Mouse (Mus musculus) forebrain, embryonic 11.5 days (tissue): ENCODE measurements around the gene Zfp36l2. TPM values are rescaled to one million over a fixed set of nuclear protein-coding genes. Genes with fewer than 3 reads are reported as not detected.

Experiments used
- ATAC-seq: fragments of 200-750 bp; cut with Nextera tagmentation; replicated peaks from 2 replicates; pipeline ENCODE4 v1.8.0; 2017; ENCODE audit warnings: moderate TSS enrichment; ENCODE audit not compliant: low FRiP score
- DNase-seq: peaks from one replicate; pipeline ENCODE4 v3.0.0-alpha.2; 2017; ENCODE audit warnings: low spot score
- H3K27ac ChIP-seq: fragments of 300-500 bp; sonication (generic); 2 replicates; pipeline ENCODE4 v1.5.1; 2014; ENCODE audit warnings: low read depth, low read length
- H3K27me3 ChIP-seq: fragments of 300-500 bp; sonication (generic); 2 replicates; pipeline ENCODE4 v1.6.1; 2014; ENCODE audit warnings: mild to moderate bottlenecking, low read length, mixed read lengths; ENCODE audit not compliant: control insufficient read depth, insufficient read depth
- H3K36me3 ChIP-seq: fragments of 300-500 bp; sonication (generic); 2 replicates; pipeline ENCODE4 v1.6.1; 2014; ENCODE audit warnings: mild to moderate bottlenecking, low read length, moderate library complexity, mixed read lengths; ENCODE audit not compliant: control insufficient read depth, insufficient read depth
- H3K4me1 ChIP-seq: fragments of 300-500 bp; sonication (generic); replicated peaks from 2 replicates; pipeline ENCODE4 v1.6.1; 2014; ENCODE audit warnings: low read length, mixed read lengths; ENCODE audit not compliant: control insufficient read depth, insufficient read depth
- H3K4me2 ChIP-seq: fragments of 300-500 bp; sonication (generic); 2 replicates; pipeline ENCODE4 v1.6.1; 2014; ENCODE audit warnings: low read depth, mild to moderate bottlenecking, low read length, moderate library complexity, mixed read lengths; ENCODE audit not compliant: severe bottlenecking
- H3K4me3 ChIP-seq: fragments of 300-500 bp; sonication (generic); 2 replicates; pipeline ENCODE4 v1.5.1; 2014; ENCODE audit warnings: low read depth, low read length
- H3K9ac ChIP-seq: fragments of 300-500 bp; sonication (generic); 2 replicates; pipeline ENCODE4 v1.6.1; 2014; ENCODE audit warnings: low read length
- H3K9me3 ChIP-seq: fragments of 300-500 bp; sonication (generic); 2 replicates; pipeline ENCODE4 v1.6.1; 2016; ENCODE audit warnings: low read length, mixed read lengths; ENCODE audit not compliant: control insufficient read depth
- WGBS: fragments of 180-500 bp; shearing (Covaris S2); extraction: QIAGEN DNeasy Blood & Tissue Kit; methylation state at CpG from one replicate; pipeline ENCODE4 v1.1.7; 2014; 5-methylcytosine and 5-hydroxymethylcytosine counted together
- polyA plus RNA-seq: library from polyadenylated mRNA; unstranded; fragments of >200 nt; fragmentation: Nextera tagmentation; extraction: Ambion mirVana; gene quantifications from 2 replicates; pipeline ENCODE4 v1.2.1, GENCODE M21; 2014

Zfp36l2 gene
- polyA plus RNA-seq, 1 experiment from 2014 or later = 15.3 TPM

DNA sequence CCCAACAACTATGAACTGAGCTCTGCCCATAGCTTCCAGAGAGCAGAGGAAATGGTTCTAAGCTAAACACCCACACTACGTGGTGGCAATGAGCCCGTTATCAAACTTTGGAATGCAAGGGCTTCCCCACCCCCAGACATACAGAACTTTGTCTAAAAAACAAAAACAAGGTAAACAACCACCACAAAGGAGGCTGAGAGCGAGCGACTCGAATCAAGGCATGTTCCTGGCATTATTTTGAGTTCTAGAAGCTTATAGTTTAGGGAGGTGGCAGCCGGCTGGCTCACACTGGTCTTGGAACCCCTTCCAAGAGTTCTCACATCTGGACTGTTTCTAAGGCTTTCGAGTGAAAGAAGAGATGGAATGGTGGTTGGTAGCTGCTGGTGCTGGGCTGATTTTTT lies 2.7 kb downstream of the Zfp36l2 start:
- Histone ChIP-seq H3K36me3 (no peaks in the 10 kb centered on the region), H3K9me3 (no peaks in the 10 kb centered on the region), H3K9ac (peak overlapping the region; percentile 93), H3K4me2 (peak overlapping the region; percentile 83), H3K4me3 (peak overlapping the region; percentile 77), H3K27me3 (0 out of 2 replicates have a peak, but pooled peaks cover 2% of the 10 kb centered on the region), H3K4me1 (peaks cover 28% of the 10 kb centered on the region), H3K27ac (no peak overlapping the region; the same call in none of the 2 replicates)
- ATAC-seq = no peak
- peak; percentile 52 for DNase-seq
- 10% methylated on average over 7 of the region's 7 CpGs for WGBS

DNA sequence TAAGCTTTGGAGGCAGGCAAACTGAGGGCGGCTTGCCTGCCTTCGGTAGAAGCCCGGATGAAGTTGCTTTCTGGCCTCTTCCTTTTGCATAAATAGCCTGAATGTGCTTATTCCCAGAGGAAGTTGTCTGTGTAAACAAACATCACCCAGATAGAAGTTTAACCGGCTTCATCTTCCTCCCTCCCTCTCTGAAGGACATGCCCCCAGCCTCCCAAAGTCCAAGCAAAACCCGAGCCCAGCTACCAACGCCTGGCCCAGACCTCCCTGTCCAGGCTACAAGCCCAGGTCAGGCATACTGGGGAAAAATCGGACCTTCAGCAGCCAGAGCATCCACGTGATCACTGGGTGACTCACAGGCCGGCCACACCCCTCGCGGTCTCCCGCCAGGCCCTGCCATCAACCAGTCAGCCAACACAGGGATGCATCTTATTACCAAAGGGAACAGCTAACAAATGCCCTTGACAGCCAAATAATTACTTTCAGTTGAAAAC lies 4.4 kb downstream of the Zfp36l2 start:
- peaks cover 18% of the 10 kb centered on the region for H3K4me1 ChIP-seq
- peak overlapping the region; percentile 10; the same call in 1 of the 2 replicates for H3K4me3 ChIP-seq
- peak overlapping the region; percentile 20; the same call in 1 of the 2 replicates for H3K9ac ChIP-seq
- H3K27me3 ChIP-seq = no peaks in the 10 kb centered on the region
- ATAC-seq (no peak; the same call in 1 of the 2 replicates), DNase-seq (peak; percentile 87)
- H3K27ac ChIP-seq = peak overlapping the region; percentile 57
- H3K9me3 ChIP-seq = no peaks in the 10 kb centered on the region
- WGBS = 4% methylated on average over 12 of the region's 12 CpGs
- no peaks in the 10 kb centered on the region for H3K36me3 ChIP-seq
- peak overlapping the region; percentile 36 for H3K4me2 ChIP-seq

DNA sequence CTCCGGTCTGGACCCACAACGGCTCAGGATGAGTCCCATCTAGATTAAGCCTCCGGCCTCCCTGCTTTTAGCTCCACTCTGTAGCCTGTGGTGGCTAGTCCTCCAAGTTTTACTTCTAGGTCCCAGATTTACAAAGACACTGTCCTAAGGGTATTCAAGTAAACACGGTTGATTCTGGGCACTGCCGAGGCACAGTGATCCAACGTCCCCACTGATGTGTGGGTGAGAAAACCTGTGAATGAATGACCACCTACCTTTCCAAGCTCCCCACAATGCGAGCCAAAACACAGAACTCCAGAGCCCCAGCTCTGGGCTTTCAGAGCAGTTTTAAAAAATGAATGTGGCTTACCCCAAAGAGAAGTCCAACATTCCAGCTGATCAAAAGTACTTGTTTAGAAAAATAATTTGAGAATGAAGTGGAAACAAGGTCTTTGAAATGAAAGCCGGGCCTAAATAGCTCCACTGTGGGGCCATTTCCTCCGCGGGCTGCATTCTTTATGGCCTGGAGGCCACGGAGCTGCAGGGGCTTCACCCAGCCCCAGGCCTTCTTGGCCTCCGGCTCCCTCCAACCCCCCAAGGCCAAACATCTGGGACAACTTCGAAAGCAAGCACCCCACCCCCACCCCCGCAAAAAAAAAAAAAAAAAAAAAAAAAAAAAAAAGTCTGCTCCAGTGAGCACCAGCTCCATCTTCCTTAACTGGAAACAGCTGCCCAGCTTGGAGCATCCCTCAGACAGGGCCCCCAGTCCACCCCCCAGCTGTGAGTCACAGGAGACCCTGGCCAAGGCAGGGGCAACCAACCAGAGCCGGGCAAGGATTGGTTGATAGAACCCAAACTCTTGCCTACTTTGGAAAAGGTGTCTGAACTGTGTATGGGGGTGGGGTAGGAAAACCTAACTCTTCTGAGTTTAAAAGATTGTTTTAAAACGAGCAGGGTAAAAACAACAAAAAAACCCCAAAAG lies 5.2 kb downstream of the Zfp36l2 start:
- Histone ChIP-seq H3K4me1 (peaks cover 18% of the 10 kb centered on the region), H3K27me3 (no peaks in the 10 kb centered on the region), H3K9ac (peak overlapping the region; percentile 20; the same call in 1 of the 2 replicates), H3K4me2 (peak overlapping the region; percentile 36), H3K4me3 (0 out of 2 replicates have a peak overlapping the region, but pooled peaks have one; percentile 10), H3K36me3 (no peaks in the 10 kb centered on the region), H3K27ac (peak overlapping the region; percentile 57), H3K9me3 (no peaks in the 10 kb centered on the region)
- ATAC-seq = no peak
- WGBS = 35% methylated on average over 16 of the region's 16 CpGs
- DNase-seq = peak; percentile 68

DNA sequence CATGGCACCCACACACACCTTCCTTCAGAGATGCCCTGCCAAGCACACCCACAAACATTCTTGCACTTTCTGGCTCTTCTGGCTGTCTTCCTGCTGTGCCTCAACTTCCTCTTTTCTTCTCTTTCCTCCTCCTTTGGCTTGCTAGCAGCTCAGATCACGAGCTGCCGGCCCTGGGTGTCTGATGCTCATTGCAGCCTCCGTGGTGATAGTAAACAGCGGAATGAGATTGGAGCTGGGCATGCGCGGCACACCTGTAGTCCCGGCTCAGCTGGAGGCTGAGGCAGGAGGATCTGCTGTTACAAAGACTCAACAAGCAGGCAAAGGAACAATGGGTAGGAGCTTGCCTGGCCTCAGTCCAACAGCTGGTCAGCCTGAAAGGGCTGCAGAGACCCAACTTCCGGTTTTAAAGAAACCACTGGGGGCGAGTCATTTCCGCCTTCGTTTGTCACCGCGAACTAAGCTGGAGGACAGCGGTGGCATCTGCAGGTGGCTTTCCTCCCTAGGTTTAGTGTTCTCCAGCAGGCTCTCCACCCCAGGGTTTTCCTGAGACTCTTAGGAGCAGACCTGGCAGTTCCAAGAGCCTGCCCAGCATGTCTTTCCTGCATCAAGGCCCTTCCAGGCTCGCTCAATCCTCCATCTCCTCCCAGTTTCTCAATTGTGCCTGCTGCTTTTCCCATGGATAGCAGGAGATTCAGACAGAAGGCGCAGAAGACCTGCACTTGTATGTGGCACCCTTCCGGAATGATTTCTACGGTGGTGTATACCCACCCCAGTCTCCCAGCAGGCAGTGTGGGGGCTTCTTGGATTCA lies 6.0 kb downstream of the Zfp36l2 start:
- Histone ChIP-seq H3K36me3 (no peaks in the 10 kb centered on the region), H3K4me3 (no peak overlapping the region), H3K4me2 (no peak overlapping the region), H3K27ac (peak overlapping the region; percentile 14), H3K4me1 (peaks cover 16% of the 10 kb centered on the region), H3K9ac (no peak overlapping the region), H3K27me3 (no peaks in the 10 kb centered on the region), H3K9me3 (no peaks in the 10 kb centered on the region)
- ATAC-seq (no peak), DNase-seq (peak; percentile 55)
- WGBS = 75% methylated on average over 18 of the region's 18 CpGs

DNA sequence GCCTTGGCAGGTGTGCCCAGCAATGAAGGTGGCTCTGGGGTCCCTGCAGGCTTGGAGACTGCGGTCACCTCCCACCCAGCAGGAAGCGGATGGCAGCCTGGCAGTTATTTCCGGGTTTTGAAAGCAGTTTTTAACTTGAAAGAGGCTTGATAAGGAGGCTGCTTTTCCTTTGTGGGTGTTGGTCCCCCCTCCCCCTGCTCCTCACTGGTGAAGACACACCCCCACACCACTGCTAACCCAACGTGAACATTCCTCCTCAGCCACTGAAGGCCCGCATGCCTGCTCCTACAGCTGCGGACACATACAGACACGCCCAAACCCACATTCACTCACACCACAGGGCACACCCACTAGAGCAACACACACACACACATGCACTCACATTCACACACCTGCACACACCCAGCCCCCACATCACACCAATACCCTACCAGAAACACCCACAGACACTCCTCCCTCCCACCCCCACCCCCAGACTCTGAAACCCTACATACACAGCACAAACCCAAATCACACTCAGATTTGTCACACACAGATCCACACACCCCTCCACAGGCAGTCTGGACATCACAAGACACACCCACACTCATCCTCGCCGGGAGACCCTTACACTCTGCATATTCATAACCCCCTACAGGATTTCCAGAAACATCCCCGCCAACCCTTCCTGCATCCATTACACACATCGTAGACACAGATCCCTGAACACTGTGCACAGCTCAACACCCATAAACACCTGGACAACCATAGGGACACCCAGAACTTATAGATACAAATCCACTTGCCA lies 6.8 kb downstream of the Zfp36l2 start:
- ATAC-seq (no peak), DNase-seq (peak; percentile 62)
- Histone ChIP-seq H3K9ac (no peak overlapping the region), H3K27ac (peak overlapping the region; percentile 6; the same call in 1 of the 2 replicates), H3K36me3 (no peaks in the 10 kb centered on the region), H3K9me3 (no peaks in the 10 kb centered on the region), H3K4me1 (peaks cover 16% of the 10 kb centered on the region), H3K4me2 (no peak overlapping the region), H3K27me3 (no peaks in the 10 kb centered on the region), H3K4me3 (no peak overlapping the region)
- 56% methylated on average over 11 of the region's 11 CpGs for WGBS

DNA sequence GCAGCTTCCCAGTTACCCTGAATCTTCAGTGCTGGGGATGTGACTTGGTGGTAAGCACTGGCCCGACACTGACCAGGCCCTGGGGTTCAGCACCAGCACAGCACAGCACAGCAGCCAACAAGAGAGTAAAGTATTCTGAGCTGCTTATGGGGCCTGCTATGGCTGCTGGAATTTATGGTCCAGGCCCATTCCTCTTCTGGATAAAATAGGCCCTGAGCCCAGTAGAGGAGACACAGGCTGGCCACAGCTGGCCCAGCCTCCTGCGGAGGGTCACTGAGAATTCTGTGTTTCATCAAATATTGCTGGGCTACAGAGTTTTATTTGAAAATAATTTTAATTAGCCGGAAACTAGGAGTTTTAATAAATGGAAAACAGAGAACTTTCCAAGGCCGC lies 7.8 kb downstream of the Zfp36l2 start:
- ATAC-seq (no peak), DNase-seq (peak; percentile 46)
- H3K4me1 ChIP-seq = peaks cover 14% of the 10 kb centered on the region
- no peak overlapping the region for H3K27ac ChIP-seq
- no peak overlapping the region for H3K4me3 ChIP-seq
- H3K4me2 ChIP-seq = no peak overlapping the region
- WGBS = 91% methylated on average over 4 of the region's 4 CpGs
- no peak overlapping the region for H3K9ac ChIP-seq
- H3K9me3 ChIP-seq = peaks cover 3% of the 10 kb centered on the region; the same call in 1 of the 2 replicates
- no peaks in the 10 kb centered on the region for H3K27me3 ChIP-seq
- no peaks in the 10 kb centered on the region for H3K36me3 ChIP-seq

DNA sequence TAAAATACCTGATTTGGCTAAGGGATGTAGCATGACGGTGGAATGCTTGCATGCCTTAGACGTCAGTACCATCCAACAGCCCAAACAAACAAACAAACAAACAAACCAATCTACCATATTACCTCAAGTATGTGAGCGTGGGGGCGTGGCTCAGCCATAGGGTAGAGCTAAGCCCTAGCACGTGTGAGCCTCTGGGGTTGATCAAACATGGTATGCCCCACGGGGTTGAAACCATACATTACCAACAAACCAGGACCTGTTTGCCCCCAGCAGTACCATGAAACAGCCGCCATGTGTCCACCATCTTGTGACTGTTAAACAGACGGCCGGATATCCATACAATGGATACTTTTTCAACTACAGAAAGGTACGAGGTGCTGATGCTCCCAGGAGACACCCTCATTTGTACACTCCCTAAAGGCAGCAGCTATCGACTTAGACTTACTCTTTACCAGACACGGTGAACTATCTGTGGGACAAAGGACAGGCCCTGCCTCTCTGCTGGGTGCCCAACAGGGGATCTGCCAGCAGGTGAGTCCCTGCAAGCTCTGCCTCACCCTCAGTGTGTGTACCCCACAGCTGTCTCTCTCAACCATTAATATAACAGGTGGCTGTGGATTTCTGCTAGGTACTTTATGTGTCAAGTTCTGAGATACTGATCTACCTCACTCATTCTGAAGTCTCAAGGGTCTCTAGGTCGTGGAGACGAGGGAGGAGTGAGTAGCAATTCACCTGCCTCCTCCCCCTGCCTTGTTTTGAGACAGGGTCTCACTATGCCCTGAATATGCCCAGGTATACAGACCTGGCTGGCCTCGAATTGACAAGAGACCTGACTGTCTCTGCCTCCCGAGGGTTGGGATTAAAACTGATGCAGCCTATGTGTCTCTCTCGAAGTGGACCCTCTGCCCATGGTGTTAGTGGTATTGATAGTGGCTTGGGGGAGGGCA lies 8.4 kb downstream of the Zfp36l2 start:
- no peaks in the 10 kb centered on the region for H3K36me3 ChIP-seq
- peaks cover 3% of the 10 kb centered on the region; the same call in 1 of the 2 replicates for H3K9me3 ChIP-seq
- no peak overlapping the region for H3K4me3 ChIP-seq
- ATAC-seq (no peak), DNase-seq (peak; percentile 39)
- no peak overlapping the region for H3K9ac ChIP-seq
- H3K4me1 ChIP-seq = peaks cover 14% of the 10 kb centered on the region
- H3K27me3 ChIP-seq = no peaks in the 10 kb centered on the region
- H3K27ac ChIP-seq = no peak overlapping the region
- no peak overlapping the region for H3K4me2 ChIP-seq
- WGBS = 87% methylated on average over 17 of the region's 17 CpGs
